Mouse (Mus musculus): Measurements from ENCODE around the gene Adgrf4.
A peak's percentile ranks its signal among the peaks of the same experiment; 100 is the strongest.

Adgrf4 gene

GRCm38 (mm10) chr17:42692136-42692535 is at the start of gene Adgrf4:
Gene Adgrf4 (minus strand): TSS chr17:42692284.
- DNase-seq (ENCODE audit: low spot score in 2 of 2), result no peak

GRCm38 (mm10) chr17:42741801-42742217 is 49.7 kb upstream of the Adgrf4 start, which contains the start of gene Adgrf2:
Gene Adgrf2 (minus strand): TSS chr17:42742179.
- DNase-seq (ENCODE audit: low spot score in 2 of 2), result no peak

- no peak for DNase-seq (ENCODE audit: low spot score in 2 of 2)
Observed at GRCm38 (mm10) chr17:42738794-42739193, 46.7 kb upstream of the Adgrf4 start.

- DNase-seq (ENCODE audit: low spot score in 2 of 2), result no peak
Observed at GRCm38 (mm10) chr17:42717161-42717560, 25.1 kb upstream of the Adgrf4 start.

GRCm38 (mm10) chr17:42714991-42715390 is 22.9 kb upstream of the Adgrf4 start:
- DNase-seq (ENCODE audit: low spot score in 2 of 2), result no peak

- peak in 1 of 2 experiments; percentile 29 for DNase-seq (ENCODE audit: low spot score in 2 of 2)
Observed at GRCm38 (mm10) chr17:42710717-42711116, 18.6 kb upstream of the Adgrf4 start.

GRCm38 (mm10) chr17:42705611-42706010 is 13.5 kb upstream of the Adgrf4 start:
- DNase-seq (ENCODE audit: low spot score in 2 of 2), result no peak

GRCm38 (mm10) chr17:42702198-42702597 is 10.1 kb upstream of the Adgrf4 start:
- DNase-seq (ENCODE audit: low spot score in 2 of 2), result no peak

GRCm38 (mm10) chr17:42694730-42695129 is 2.6 kb upstream of the Adgrf4 start:
- peak in 1 of 2 experiments; percentile 46 for DNase-seq (ENCODE audit: low spot score in 2 of 2)

- no peak for DNase-seq (ENCODE audit: low spot score in 2 of 2)
Observed at GRCm38 (mm10) chr17:42690531-42690930, 1.6 kb downstream of the Adgrf4 start.

- DNase-seq (ENCODE audit: low spot score in 2 of 2), result no peak
Observed at GRCm38 (mm10) chr17:42658634-42659422, 33.3 kb downstream of the Adgrf4 start.

GRCm38 (mm10) chr17:42643416-42643815 is 48.7 kb downstream of the Adgrf4 start:
- no peak for DNase-seq (ENCODE audit: low spot score in 2 of 2)

GRCm38 (mm10) chr17:42630206-42630605 is 61.9 kb downstream of the Adgrf4 start:
- DNase-seq (ENCODE audit: low spot score in 2 of 2), result no peak

GRCm38 (mm10) chr17:42613043-42613737 is 78.9 kb downstream of the Adgrf4 start:
- DNase-seq (ENCODE audit: low spot score in 2 of 2), result peak; percentile 5 to 43

GRCm38 (mm10) chr17:42611295-42611694 is 80.8 kb downstream of the Adgrf4 start, which contains the start of gene Opn5:
Gene Opn5 (minus strand): TSS chr17:42611395.
- DNase-seq (ENCODE audit: low spot score in 2 of 2), result no peak

GRCm38 (mm10) chr17:42608270-42608669 is 83.8 kb downstream of the Adgrf4 start:
- no peak for DNase-seq (ENCODE audit: low spot score in 2 of 2)
